Mouse (Mus musculus): ENCODE measurements at regions not wholly inside any gene's neighbourhood (a gene's known extent, or its start where the extent isn't known, plus 50 kb on each side); places are given as distances from the start of the nearest gene placed in this dataset.

DNA sequence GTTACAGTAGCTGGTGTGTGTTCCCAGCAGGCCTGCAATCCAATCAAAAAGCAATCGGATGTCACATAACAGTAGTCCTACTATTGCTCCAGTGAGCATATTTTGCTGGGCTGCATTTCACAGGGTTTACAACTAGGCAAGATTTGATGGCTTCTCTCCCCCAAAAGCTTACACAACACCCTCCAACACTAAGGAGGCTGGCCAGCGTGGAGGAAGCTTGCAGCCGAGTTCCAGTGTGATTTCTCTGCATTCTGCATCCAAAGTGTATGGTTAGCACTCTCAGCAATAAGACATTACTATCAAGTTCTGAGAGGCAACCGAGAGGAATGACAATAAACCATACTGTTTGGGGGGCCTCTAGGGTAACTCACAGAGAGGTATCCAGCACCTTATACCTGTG, 367.2 kb downstream of the Xylt1 start:
- ATAC-seq (replicated peaks; ENCODE audit: low FRiP score, low TSS enrichment, poor library complexity, severe bottlenecking): no peak

DNA sequence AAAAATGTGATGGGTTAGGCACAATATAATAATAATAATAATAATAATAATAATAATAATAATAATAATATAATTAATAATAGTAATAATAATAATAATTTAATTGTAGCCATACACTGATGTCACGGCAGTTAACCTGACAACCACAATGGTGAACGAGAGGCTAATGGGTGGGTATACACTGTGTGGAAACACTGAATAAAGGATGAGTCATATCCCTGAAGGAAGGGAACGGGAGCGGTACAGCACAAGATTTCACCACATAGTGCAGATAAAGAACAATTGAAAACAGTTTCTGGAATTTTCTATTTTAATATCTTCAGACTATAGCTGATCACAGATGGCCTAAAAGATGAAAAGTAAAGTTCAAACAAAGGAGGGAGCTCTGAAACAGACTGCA, 365.6 kb downstream of the Xylt1 start:
- no peak for ATAC-seq (replicated peaks; ENCODE audit: low FRiP score, low TSS enrichment, poor library complexity, severe bottlenecking)

DNA sequence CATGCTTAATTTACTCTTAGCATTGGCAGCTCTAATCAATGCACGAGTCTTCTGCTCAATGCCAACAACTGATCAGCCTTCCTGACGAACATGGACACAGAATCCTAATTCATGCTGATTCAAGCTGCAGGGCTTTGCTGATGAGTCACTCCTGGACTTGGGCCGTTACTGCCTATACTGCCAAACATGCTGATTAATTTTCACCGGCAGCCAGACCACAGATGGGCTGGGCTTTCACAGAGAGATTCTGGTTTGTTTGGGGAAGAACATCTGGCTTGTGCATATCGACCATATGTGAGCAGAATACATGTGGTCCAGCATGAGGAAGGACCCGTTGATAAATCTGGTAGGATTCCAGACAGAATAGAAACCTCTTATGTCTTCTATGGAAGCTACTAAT, 358.9 kb downstream of the Xylt1 start:
- ATAC-seq (replicated peaks; ENCODE audit: low FRiP score, low TSS enrichment, poor library complexity, severe bottlenecking): peak; percentile 82

DNA sequence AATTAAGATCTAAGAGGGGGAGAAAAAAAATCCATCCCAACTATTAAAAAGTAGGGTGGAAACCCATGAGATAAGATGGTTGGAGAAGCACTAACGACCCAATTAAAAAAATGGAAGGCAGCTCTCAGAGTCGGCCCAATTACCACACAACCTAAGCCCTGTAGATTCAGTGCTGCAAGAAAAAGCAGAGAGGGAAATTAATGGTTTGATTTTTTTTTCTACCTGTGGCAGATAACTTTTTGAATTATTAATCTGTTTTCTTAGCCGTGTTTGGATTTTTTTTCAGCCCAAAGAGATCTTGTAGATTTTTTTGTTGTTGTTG, 354.9 kb downstream of the Xylt1 start:
- no peak for ATAC-seq (replicated peaks; ENCODE audit: low FRiP score, low TSS enrichment, poor library complexity, severe bottlenecking)

DNA sequence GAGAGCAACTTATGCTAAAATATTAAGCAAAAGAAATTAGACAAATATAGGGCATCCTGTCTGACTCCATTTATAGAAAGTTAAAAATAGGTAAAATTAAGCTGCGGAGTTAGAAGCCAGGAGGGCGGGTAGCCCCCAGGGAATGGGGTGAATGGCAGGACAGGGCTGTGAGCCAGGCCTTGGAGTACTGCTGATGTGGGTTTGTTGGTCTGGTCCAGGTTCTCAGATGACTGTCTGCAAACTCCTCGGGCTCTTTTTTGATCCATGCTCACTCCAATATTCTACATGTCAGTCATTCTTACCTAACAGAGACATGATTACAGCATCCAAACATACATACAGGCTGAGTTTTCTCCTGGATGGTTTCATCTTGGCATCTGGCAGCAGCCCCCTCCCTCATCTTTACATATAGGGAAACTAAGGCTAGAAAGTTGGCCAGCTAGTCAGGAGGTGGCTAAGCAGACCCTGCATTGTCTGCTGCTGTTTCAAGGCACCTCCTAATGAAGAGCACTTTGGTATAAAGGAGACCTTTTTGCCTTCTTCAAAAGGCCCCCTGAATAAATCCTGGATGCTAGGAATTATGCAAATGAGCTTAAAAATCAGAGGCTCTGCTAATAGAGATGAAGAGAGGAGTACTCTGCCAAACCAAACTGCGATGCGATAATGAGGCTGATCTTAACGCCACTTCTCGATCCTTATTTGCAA, 354.4 kb downstream of the Xylt1 start:
- no peak for ATAC-seq (replicated peaks; ENCODE audit: low FRiP score, low TSS enrichment, poor library complexity, severe bottlenecking)

DNA sequence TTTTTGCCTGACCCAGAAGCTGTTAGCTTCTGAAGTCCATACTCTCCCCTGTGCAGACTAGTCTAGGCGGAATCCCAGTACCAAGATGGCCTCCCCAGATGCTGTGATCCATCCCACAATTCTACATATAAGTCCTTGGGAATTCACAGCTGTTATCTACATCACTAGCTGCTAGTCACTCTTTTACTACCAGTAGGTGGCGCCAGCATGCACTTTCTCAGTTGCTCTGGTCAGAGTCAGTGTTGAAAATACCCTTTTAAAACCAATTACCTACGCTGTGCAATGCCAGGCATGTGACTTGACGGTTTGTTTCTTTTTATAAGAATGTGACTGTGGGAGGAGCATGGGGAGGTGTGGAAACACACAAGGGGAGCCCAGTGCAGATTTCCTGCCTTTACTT, 348.3 kb downstream of the Xylt1 start:
- no peak for ATAC-seq (replicated peaks; ENCODE audit: low FRiP score, low TSS enrichment, poor library complexity, severe bottlenecking)

Measured in megakaryocyte-erythroid progenitor cell, adult 5-6 weeks (primary cell).